Mouse (Mus musculus): ENCODE results near the gene Tnfaip3.

- TF ChIP-seq FLI1 (IDR thresholded peaks at IDR 0.05; ENCODE audit: low read length) (no peak), GATA1 (IDR thresholded peaks at IDR 0.05; ENCODE audit: borderline replicate concordance, low read length) (no peak)
Measured at GRCm38 (mm10) chr10:18996331-18996730, 19.1 kb downstream of the Tnfaip3 start.
